Mouse (Mus musculus): ENCODE measurements around the gene Fam129a. TPM values are rescaled to one million over a fixed set of nuclear protein-coding genes. Genes with fewer than 3 reads are reported as not detected.

The Fam129a gene
- polyA plus RNA-seq, 1 experiment from 2014 or later, result 1.4 TPM

- no peak overlapping the region for H3K4me3 ChIP-seq (ENCODE audit: low read depth, low read length)
- no peak overlapping the region for H3K9ac ChIP-seq (replicated peaks; ENCODE audit: low read length)
- H3K36me3 ChIP-seq (replicated peaks; ENCODE audit: control insufficient read depth, insufficient read depth, low read depth, low read length), result no peaks in the 10 kb centered on the region
- no peaks in the 10 kb centered on the region for H3K27me3 ChIP-seq (ENCODE audit: control insufficient read depth, insufficient read depth, low read length)
- no peak overlapping the region for H3K27ac ChIP-seq (replicated peaks; ENCODE audit: low read depth, low read length)
- no peak for DNase-seq (ENCODE audit: low spot score)
- H3K9me3 ChIP-seq (replicated peaks; ENCODE audit: control insufficient read depth, low read length), result no peaks in the 10 kb centered on the region
- WGBS, result 61% methylated on average over 7 of the region's 7 CpGs
- ATAC-seq (replicated peaks; ENCODE audit: insufficient number of reproducible peaks, low FRiP score, low TSS enrichment, low read depth), result no peak
- no peak overlapping the region for H3K4me2 ChIP-seq (ENCODE audit: low read depth, low read length)
- no peaks in the 10 kb centered on the region for H3K4me1 ChIP-seq (ENCODE audit: control insufficient read depth, insufficient read depth, low read length)
These were observed 93.9 kb downstream of the Fam129a start for GRCm38 (mm10) chr1:151664837-151665431.

- no peak overlapping the region for H3K4me3 ChIP-seq (ENCODE audit: low read depth, low read length)
- no peak overlapping the region for H3K4me2 ChIP-seq (ENCODE audit: low read depth, low read length)
- 86% methylated on average over 10 of the region's 10 CpGs for whole genome bisulfite sequencing
- H3K4me1 ChIP-seq (ENCODE audit: control insufficient read depth, insufficient read depth, low read length), result no peaks in the 10 kb centered on the region
- no peak overlapping the region for H3K9ac ChIP-seq (replicated peaks; ENCODE audit: low read length)
- no peak overlapping the region for H3K27ac ChIP-seq (replicated peaks; ENCODE audit: low read depth, low read length)
- no peak for ATAC-seq (replicated peaks; ENCODE audit: insufficient number of reproducible peaks, low FRiP score, low TSS enrichment, low read depth)
- H3K27me3 ChIP-seq (ENCODE audit: control insufficient read depth, insufficient read depth, low read length), result no peaks in the 10 kb centered on the region
- DNase-seq (ENCODE audit: low spot score), result no peak
- no peaks in the 10 kb centered on the region for H3K36me3 ChIP-seq (replicated peaks; ENCODE audit: control insufficient read depth, insufficient read depth, low read depth, low read length)
- H3K9me3 ChIP-seq (replicated peaks; ENCODE audit: control insufficient read depth, low read length), result no peaks in the 10 kb centered on the region
These were observed 96.5 kb downstream of the Fam129a start for GRCm38 (mm10) chr1:151667351-151668074.

- no peak for ATAC-seq (replicated peaks; ENCODE audit: insufficient number of reproducible peaks, low FRiP score, low TSS enrichment, low read depth)
- no peaks in the 10 kb centered on the region for H3K9me3 ChIP-seq (replicated peaks; ENCODE audit: control insufficient read depth, low read length)
- H3K9ac ChIP-seq (replicated peaks; ENCODE audit: low read length), result no peak overlapping the region
- DNase-seq (ENCODE audit: low spot score), result no peak
- no peaks in the 10 kb centered on the region for H3K4me1 ChIP-seq (ENCODE audit: control insufficient read depth, insufficient read depth, low read length)
- H3K4me3 ChIP-seq (ENCODE audit: low read depth, low read length), result no peak overlapping the region
- H3K4me2 ChIP-seq (ENCODE audit: low read depth, low read length), result no peak overlapping the region
- no peaks in the 10 kb centered on the region for H3K36me3 ChIP-seq (replicated peaks; ENCODE audit: control insufficient read depth, insufficient read depth, low read depth, low read length)
- no peak overlapping the region for H3K27ac ChIP-seq (replicated peaks; ENCODE audit: low read depth, low read length)
- 87% methylated on average over 9 of the region's 9 CpGs for WGBS
- no peaks in the 10 kb centered on the region for H3K27me3 ChIP-seq (ENCODE audit: control insufficient read depth, insufficient read depth, low read length)
These were observed 99.1 kb downstream of the Fam129a start for GRCm38 (mm10) chr1:151670006-151670591.

- Histone ChIP-seq H3K4me2 (ENCODE audit: low read depth, low read length) (no peak overlapping the region), H3K27ac (replicated peaks; ENCODE audit: low read depth, low read length) (no peak overlapping the region), H3K4me1 (ENCODE audit: control insufficient read depth, insufficient read depth, low read length) (no peaks in the 10 kb centered on the region; the same call in 1 of the 2 replicates), H3K27me3 (ENCODE audit: control insufficient read depth, insufficient read depth, low read length) (no peaks in the 10 kb centered on the region), H3K9ac (replicated peaks; ENCODE audit: low read length) (no peak overlapping the region), H3K4me3 (ENCODE audit: low read depth, low read length) (no peak overlapping the region), H3K9me3 (replicated peaks; ENCODE audit: control insufficient read depth, low read length) (no peaks in the 10 kb centered on the region), H3K36me3 (replicated peaks; ENCODE audit: control insufficient read depth, insufficient read depth, low read depth, low read length) (no peaks in the 10 kb centered on the region)
- ATAC-seq (replicated peaks; ENCODE audit: insufficient number of reproducible peaks, low FRiP score, low TSS enrichment, low read depth), result no peak
- no peak for DNase-seq (ENCODE audit: low spot score)
- 46% methylated on average over 5 of the region's 5 CpGs for WGBS
These were observed 104.7 kb downstream of the Fam129a start for GRCm38 (mm10) chr1:151675684-151676083.

- H3K9me3 ChIP-seq (replicated peaks; ENCODE audit: control insufficient read depth, low read length), result no peaks in the 10 kb centered on the region
- WGBS, result 20% methylated on average over 3 of the region's 4 CpGs
- H3K27ac ChIP-seq (replicated peaks; ENCODE audit: low read depth, low read length), result no peak overlapping the region
- H3K4me3 ChIP-seq (ENCODE audit: low read depth, low read length), result no peak overlapping the region
- no peaks in the 10 kb centered on the region for H3K27me3 ChIP-seq (ENCODE audit: control insufficient read depth, insufficient read depth, low read length)
- ATAC-seq (replicated peaks; ENCODE audit: insufficient number of reproducible peaks, low FRiP score, low TSS enrichment, low read depth), result no peak
- no peak overlapping the region for H3K9ac ChIP-seq (replicated peaks; ENCODE audit: low read length)
- H3K4me1 ChIP-seq (ENCODE audit: control insufficient read depth, insufficient read depth, low read length), result no peaks in the 10 kb centered on the region; the same call in 1 of the 2 replicates
- no peak for DNase-seq (ENCODE audit: low spot score)
- H3K4me2 ChIP-seq (ENCODE audit: low read depth, low read length), result no peak overlapping the region
- H3K36me3 ChIP-seq (replicated peaks; ENCODE audit: control insufficient read depth, insufficient read depth, low read depth, low read length), result no peaks in the 10 kb centered on the region
These were observed 106.3 kb downstream of the Fam129a start for GRCm38 (mm10) chr1:151677185-151677809.

- DNase-seq (ENCODE audit: low spot score) (no peak), ATAC-seq (replicated peaks; ENCODE audit: insufficient number of reproducible peaks, low FRiP score, low TSS enrichment, low read depth) (no peak)
- Histone ChIP-seq H3K9ac (replicated peaks; ENCODE audit: low read length) (no peak overlapping the region), H3K27me3 (ENCODE audit: control insufficient read depth, insufficient read depth, low read length) (no peaks in the 10 kb centered on the region), H3K9me3 (replicated peaks; ENCODE audit: control insufficient read depth, low read length) (no peaks in the 10 kb centered on the region), H3K4me3 (ENCODE audit: low read depth, low read length) (no peak overlapping the region), H3K4me1 (ENCODE audit: control insufficient read depth, insufficient read depth, low read length) (no peaks in the 10 kb centered on the region; the same call in 1 of the 2 replicates), H3K36me3 (replicated peaks; ENCODE audit: control insufficient read depth, insufficient read depth, low read depth, low read length) (no peaks in the 10 kb centered on the region), H3K27ac (replicated peaks; ENCODE audit: low read depth, low read length) (no peak overlapping the region), H3K4me2 (ENCODE audit: low read depth, low read length) (no peak overlapping the region)
- WGBS, result 79% methylated on average over 4 of the region's 4 CpGs
These were observed 107.0 kb downstream of the Fam129a start for GRCm38 (mm10) chr1:151677975-151678374.

- no peak overlapping the region for H3K27ac ChIP-seq (replicated peaks; ENCODE audit: low read depth, low read length)
- H3K4me2 ChIP-seq (ENCODE audit: low read depth, low read length), result no peak overlapping the region
- DNase-seq (ENCODE audit: low spot score), result no peak
- WGBS, result 94% methylated on average over 7 of the region's 7 CpGs
- H3K4me1 ChIP-seq (ENCODE audit: control insufficient read depth, insufficient read depth, low read length), result no peaks in the 10 kb centered on the region; the same call in 1 of the 2 replicates
- H3K9me3 ChIP-seq (replicated peaks; ENCODE audit: control insufficient read depth, low read length), result no peaks in the 10 kb centered on the region
- no peak for ATAC-seq (replicated peaks; ENCODE audit: insufficient number of reproducible peaks, low FRiP score, low TSS enrichment, low read depth)
- no peaks in the 10 kb centered on the region for H3K36me3 ChIP-seq (replicated peaks; ENCODE audit: control insufficient read depth, insufficient read depth, low read depth, low read length)
- H3K9ac ChIP-seq (replicated peaks; ENCODE audit: low read length), result no peak overlapping the region
- no peak overlapping the region for H3K4me3 ChIP-seq (ENCODE audit: low read depth, low read length)
- no peaks in the 10 kb centered on the region for H3K27me3 ChIP-seq (ENCODE audit: control insufficient read depth, insufficient read depth, low read length)
These were observed 108.2 kb downstream of the Fam129a start for GRCm38 (mm10) chr1:151679153-151679552.

Measured in embryonic facial prominence, embryonic 11.5 days (tissue).